Mouse (Mus musculus): ENCODE data around the gene Klf12. TPM values are rescaled to one million over a fixed set of nuclear protein-coding genes. Genes with fewer than 3 reads are reported as not detected.

Klf12 gene
- polyA plus RNA-seq, 1 experiment, result 1.4 TPM

- Histone ChIP-seq H3K36me3 (ENCODE audit: control insufficient read depth, insufficient read depth) (no peaks in the 10 kb centered on the region), H3K27me3 (ENCODE audit: control insufficient read depth, insufficient read depth, insufficient read length) (no peaks in the 10 kb centered on the region), H3ac (ENCODE audit: control insufficient read depth, insufficient read length) (no peak overlapping the region), H3K4me2 (ENCODE audit: low read depth) (no peak overlapping the region), H3K79me2 (ENCODE audit: control insufficient read depth, insufficient read depth) (no peaks in the 10 kb centered on the region), H3K4me3 (no peak overlapping the region)
- no peak for TF ChIP-seq USF1 (IDR thresholded peaks at IDR 0.05; ENCODE audit: low read depth)
- no peak for TF ChIP-seq SRF (IDR thresholded peaks at IDR 0.05; ENCODE audit: control insufficient read depth, insufficient read length, low read depth)
- no peak for TF ChIP-seq MYOD1 (IDR thresholded peaks at IDR 0.05; ENCODE audit: control insufficient read depth in 1 of 3, insufficient read length in 2 of 3, low read depth in 2 of 3)
- TF ChIP-seq POLR2A (IDR thresholded peaks at IDR 0.05; ENCODE audit: insufficient read length, low read depth), result no peak
- no peak for TF ChIP-seq CEBPB (IDR thresholded peaks at IDR 0.05; ENCODE audit: insufficient read depth, poor library complexity, severe bottlenecking)
- no peak for TF ChIP-seq POLR2AphosphoS2 (IDR thresholded peaks at IDR 0.05; ENCODE audit: insufficient read length, low read depth)
- TF ChIP-seq REST (IDR thresholded peaks at IDR 0.05; ENCODE audit: insufficient read depth, insufficient read length), result no peak
- TF ChIP-seq MAX (IDR thresholded peaks at IDR 0.05; ENCODE audit: low read depth), result no peak
- no peak for TF ChIP-seq MYOG (IDR thresholded peaks at IDR 0.05; ENCODE audit: control insufficient read depth in 1 of 3, insufficient read depth in 1 of 3, insufficient read length in 2 of 3, low read depth in 2 of 3)
- TF ChIP-seq TCF12 (IDR thresholded peaks at IDR 0.05; ENCODE audit: insufficient read depth, poor library complexity, severe bottlenecking), result no peak
- TF ChIP-seq TCF3 (IDR thresholded peaks at IDR 0.05; ENCODE audit: insufficient read length, low read depth), result no peak
- no peak for TF ChIP-seq E2F4 (IDR thresholded peaks at IDR 0.05; ENCODE audit: insufficient read depth)
Observed at GRCm38 (mm10) chr14:100017219-100017618, 267.3 kb downstream of the Klf12 start.

- TF ChIP-seq E2F4 (IDR thresholded peaks at IDR 0.05; ENCODE audit: insufficient read depth), result no peak
- H3K79me2 ChIP-seq (ENCODE audit: control insufficient read depth, insufficient read depth), result no peaks in the 10 kb centered on the region
Observed at GRCm38 (mm10) chr14:100010525-100010924, 274.0 kb downstream of the Klf12 start.

GRCm38 (mm10) chr14:100009790-100010382, 274.6 kb downstream of the Klf12 start:
- Histone ChIP-seq H3K79me2 (ENCODE audit: control insufficient read depth, insufficient read depth) (no peaks in the 10 kb centered on the region), H3K4me2 (ENCODE audit: low read depth) (no peak overlapping the region), H3K27me3 (ENCODE audit: control insufficient read depth, insufficient read depth, insufficient read length) (no peaks in the 10 kb centered on the region), H3ac (ENCODE audit: control insufficient read depth, insufficient read length) (no peak overlapping the region), H3K4me3 (no peak overlapping the region), H3K36me3 (ENCODE audit: control insufficient read depth, insufficient read depth) (no peaks in the 10 kb centered on the region)
- no peak for TF ChIP-seq SRF (IDR thresholded peaks at IDR 0.05; ENCODE audit: control insufficient read depth, insufficient read length, low read depth)
- no peak for TF ChIP-seq MAX (IDR thresholded peaks at IDR 0.05; ENCODE audit: low read depth)
- no peak for TF ChIP-seq MYOG (IDR thresholded peaks at IDR 0.05; ENCODE audit: control insufficient read depth in 1 of 3, insufficient read depth in 1 of 3, insufficient read length in 2 of 3, low read depth in 2 of 3)
- TF ChIP-seq MYOD1 (IDR thresholded peaks at IDR 0.05; ENCODE audit: control insufficient read depth in 1 of 3, insufficient read length in 2 of 3, low read depth in 2 of 3), result no peak
- TF ChIP-seq USF1 (IDR thresholded peaks at IDR 0.05; ENCODE audit: low read depth), result no peak
- no peak for TF ChIP-seq CEBPB (IDR thresholded peaks at IDR 0.05; ENCODE audit: insufficient read depth, poor library complexity, severe bottlenecking)
- TF ChIP-seq E2F4 (IDR thresholded peaks at IDR 0.05; ENCODE audit: insufficient read depth), result no peak
- no peak for TF ChIP-seq TCF3 (IDR thresholded peaks at IDR 0.05; ENCODE audit: insufficient read length, low read depth)
- no peak for TF ChIP-seq REST (IDR thresholded peaks at IDR 0.05; ENCODE audit: insufficient read depth, insufficient read length)
- no peak for TF ChIP-seq POLR2AphosphoS2 (IDR thresholded peaks at IDR 0.05; ENCODE audit: insufficient read length, low read depth)

More at GRCm38 (mm10) chr14:100010525-100010924, 274.0 kb downstream of the Klf12 start:
- H3ac ChIP-seq (ENCODE audit: control insufficient read depth, insufficient read length), result no peak overlapping the region
- H3K4me3 ChIP-seq, result no peak overlapping the region
- H3K4me2 ChIP-seq (ENCODE audit: low read depth), result no peak overlapping the region
- no peaks in the 10 kb centered on the region for H3K27me3 ChIP-seq (ENCODE audit: control insufficient read depth, insufficient read depth, insufficient read length)
- H3K36me3 ChIP-seq (ENCODE audit: control insufficient read depth, insufficient read depth), result no peaks in the 10 kb centered on the region

GRCm38 (mm10) chr14:99983510-99983909, 301.0 kb downstream of the Klf12 start:
- H3K36me3 ChIP-seq (ENCODE audit: control insufficient read depth, insufficient read depth), result no peaks in the 10 kb centered on the region
- no peak overlapping the region for H3K4me3 ChIP-seq
- no peak overlapping the region for H3ac ChIP-seq (ENCODE audit: control insufficient read depth, insufficient read length)

GRCm38 (mm10) chr14:99981209-99981608, 303.3 kb downstream of the Klf12 start:
- no peaks in the 10 kb centered on the region for H3K36me3 ChIP-seq (ENCODE audit: control insufficient read depth, insufficient read depth)
- TF ChIP-seq REST (IDR thresholded peaks at IDR 0.05; ENCODE audit: insufficient read depth, insufficient read length) (no peak), TCF3 (IDR thresholded peaks at IDR 0.05; ENCODE audit: insufficient read length, low read depth) (no peak), MYOG (IDR thresholded peaks at IDR 0.05; ENCODE audit: control insufficient read depth in 1 of 3, insufficient read depth in 1 of 3, insufficient read length in 2 of 3, low read depth in 2 of 3) (no peak), USF1 (IDR thresholded peaks at IDR 0.05; ENCODE audit: low read depth) (no peak), POLR2AphosphoS2 (IDR thresholded peaks at IDR 0.05; ENCODE audit: insufficient read length, low read depth) (no peak), E2F4 (IDR thresholded peaks at IDR 0.05; ENCODE audit: insufficient read depth) (no peak), SRF (IDR thresholded peaks at IDR 0.05; ENCODE audit: control insufficient read depth, insufficient read length, low read depth) (no peak), POLR2A (IDR thresholded peaks at IDR 0.05; ENCODE audit: insufficient read length, low read depth) (no peak), MAX (IDR thresholded peaks at IDR 0.05; ENCODE audit: low read depth) (no peak)
- H3K4me2 ChIP-seq (ENCODE audit: low read depth), result peak overlapping the region; percentile 41

More at GRCm38 (mm10) chr14:99983510-99983909, 301.0 kb downstream of the Klf12 start:
- Histone ChIP-seq H3K79me2 (ENCODE audit: control insufficient read depth, insufficient read depth) (no peaks in the 10 kb centered on the region), H3K4me2 (ENCODE audit: low read depth) (no peak overlapping the region), H3K27me3 (ENCODE audit: control insufficient read depth, insufficient read depth, insufficient read length) (no peaks in the 10 kb centered on the region)
- no peak for TF ChIP-seq POLR2AphosphoS2 (IDR thresholded peaks at IDR 0.05; ENCODE audit: insufficient read length, low read depth)
- no peak for TF ChIP-seq TCF3 (IDR thresholded peaks at IDR 0.05; ENCODE audit: insufficient read length, low read depth)
- TF ChIP-seq MAX (IDR thresholded peaks at IDR 0.05; ENCODE audit: low read depth), result no peak
- no peak for TF ChIP-seq REST (IDR thresholded peaks at IDR 0.05; ENCODE audit: insufficient read depth, insufficient read length)
- TF ChIP-seq TCF12 (IDR thresholded peaks at IDR 0.05; ENCODE audit: insufficient read depth, poor library complexity, severe bottlenecking), result no peak
- no peak for TF ChIP-seq POLR2A (IDR thresholded peaks at IDR 0.05; ENCODE audit: insufficient read length, low read depth)
- no peak for TF ChIP-seq E2F4 (IDR thresholded peaks at IDR 0.05; ENCODE audit: insufficient read depth)
- no peak for TF ChIP-seq CEBPB (IDR thresholded peaks at IDR 0.05; ENCODE audit: insufficient read depth, poor library complexity, severe bottlenecking)
- TF ChIP-seq USF1 (IDR thresholded peaks at IDR 0.05; ENCODE audit: low read depth), result no peak
- no peak for TF ChIP-seq SRF (IDR thresholded peaks at IDR 0.05; ENCODE audit: control insufficient read depth, insufficient read length, low read depth)
- no peak for TF ChIP-seq MYOG (IDR thresholded peaks at IDR 0.05; ENCODE audit: control insufficient read depth in 1 of 3, insufficient read depth in 1 of 3, insufficient read length in 2 of 3, low read depth in 2 of 3)
- TF ChIP-seq MYOD1 (IDR thresholded peaks at IDR 0.05; ENCODE audit: control insufficient read depth in 1 of 3, insufficient read length in 2 of 3, low read depth in 2 of 3), result no peak

More at GRCm38 (mm10) chr14:99981209-99981608, 303.3 kb downstream of the Klf12 start:
- H3ac ChIP-seq (ENCODE audit: control insufficient read depth, insufficient read length), result no peak overlapping the region
- no peak overlapping the region for H3K4me3 ChIP-seq
- H3K27me3 ChIP-seq (ENCODE audit: control insufficient read depth, insufficient read depth, insufficient read length), result no peaks in the 10 kb centered on the region
- H3K79me2 ChIP-seq (ENCODE audit: control insufficient read depth, insufficient read depth), result no peaks in the 10 kb centered on the region
